Mouse (Mus musculus) embryo, embryonic 10 days (tissue): ENCODE results near the gene Cym.

Experiments used
- DNase-seq: peaks from one replicate; pipeline ENCODE4 v3.0.0-alpha.2; 2015; ENCODE audit warnings: low spot score

Cym gene

DNA sequence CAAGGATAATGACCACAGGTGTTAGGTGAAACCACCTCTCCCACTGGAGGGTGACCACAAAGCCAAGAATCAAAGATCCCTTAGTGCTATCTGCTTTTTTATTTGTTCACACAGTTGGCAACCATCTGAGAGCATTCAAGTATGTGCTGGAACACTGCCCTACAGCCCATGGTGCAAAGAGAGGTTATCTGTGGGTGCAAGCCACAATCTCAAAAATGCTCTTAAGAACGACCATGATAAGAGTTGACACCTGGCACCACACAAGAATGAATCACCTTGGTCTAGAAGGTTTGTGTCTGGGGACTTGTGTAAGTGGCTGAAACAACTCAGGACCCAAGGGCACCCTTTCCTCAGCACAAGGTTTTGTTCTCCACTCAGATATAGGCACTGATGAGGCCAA lies 1.7 kb upstream of the Cym start:
- no peak for DNase-seq

DNA sequence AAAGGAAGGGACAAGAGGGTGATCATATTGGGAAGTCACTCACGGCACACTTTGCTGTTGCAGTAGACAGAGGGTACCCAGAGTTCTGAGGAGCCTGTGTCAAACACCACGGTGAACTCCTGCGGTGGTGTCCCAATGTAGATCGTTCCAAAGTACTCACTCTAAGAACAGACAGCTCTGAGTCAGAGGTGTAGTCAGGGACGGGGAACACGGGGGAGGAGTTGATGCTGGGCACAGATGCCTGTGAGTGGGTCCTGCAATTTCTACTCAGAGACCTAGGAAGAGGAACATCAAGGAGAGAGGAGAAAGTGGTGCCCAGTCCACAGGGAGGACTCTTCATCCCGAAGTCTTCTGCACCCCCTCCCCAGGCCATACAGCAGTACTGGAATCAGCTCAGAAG lies 3.0 kb downstream of the Cym start:
- DNase-seq, result no peak

DNA sequence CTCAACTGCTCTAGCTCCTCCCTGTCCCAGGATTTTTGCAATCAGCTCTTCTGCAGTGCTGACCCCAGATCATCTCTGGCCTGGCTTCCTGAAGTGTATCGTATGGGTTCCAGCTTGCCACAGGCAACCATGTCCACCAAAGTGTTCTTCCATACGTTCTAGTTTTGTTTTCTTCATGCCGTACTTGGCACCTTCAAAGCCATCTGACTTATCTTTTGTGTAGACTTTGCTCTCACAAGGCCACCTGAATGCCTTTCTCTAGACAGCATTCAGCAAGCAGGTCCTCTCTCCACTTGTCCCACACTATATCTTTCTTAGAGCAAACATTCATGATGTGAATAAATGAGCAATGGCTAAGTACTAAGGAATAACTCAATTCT lies 4.4 kb downstream of the Cym start:
- no peak for DNase-seq

DNA sequence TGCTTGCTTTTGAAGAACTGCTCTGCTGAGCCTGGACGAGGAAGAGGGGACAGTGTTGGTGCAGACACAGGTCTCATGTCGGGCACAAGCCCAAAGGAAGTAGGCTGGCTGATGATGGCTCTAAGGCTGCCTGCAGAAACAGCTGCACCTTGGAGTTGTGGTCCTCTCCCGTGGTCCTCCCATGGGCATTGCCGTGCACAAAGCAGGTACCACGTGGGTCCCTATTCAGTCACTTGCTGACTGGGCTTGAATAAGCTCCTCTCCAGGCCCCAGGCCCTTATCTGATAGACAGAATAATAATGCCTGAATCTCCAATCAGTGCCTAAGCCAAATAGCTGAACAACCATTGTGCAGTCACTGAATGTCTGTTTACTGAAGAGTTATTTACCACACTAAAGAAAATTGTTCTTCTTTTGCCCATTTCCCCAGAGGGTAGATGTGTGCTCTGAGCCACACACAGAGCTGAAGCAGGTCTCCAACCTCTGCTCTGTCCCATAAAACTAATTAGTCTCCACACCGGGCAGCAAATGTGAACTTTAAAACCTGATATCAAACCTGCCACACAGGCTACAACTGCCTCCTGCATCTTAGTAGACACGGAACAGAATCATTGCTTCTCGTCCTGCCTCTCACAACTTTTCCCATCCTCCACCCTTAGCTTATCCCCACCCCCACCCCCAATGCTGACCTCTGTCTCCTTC lies 5.0 kb downstream of the Cym start:
- DNase-seq, result no peak

DNA sequence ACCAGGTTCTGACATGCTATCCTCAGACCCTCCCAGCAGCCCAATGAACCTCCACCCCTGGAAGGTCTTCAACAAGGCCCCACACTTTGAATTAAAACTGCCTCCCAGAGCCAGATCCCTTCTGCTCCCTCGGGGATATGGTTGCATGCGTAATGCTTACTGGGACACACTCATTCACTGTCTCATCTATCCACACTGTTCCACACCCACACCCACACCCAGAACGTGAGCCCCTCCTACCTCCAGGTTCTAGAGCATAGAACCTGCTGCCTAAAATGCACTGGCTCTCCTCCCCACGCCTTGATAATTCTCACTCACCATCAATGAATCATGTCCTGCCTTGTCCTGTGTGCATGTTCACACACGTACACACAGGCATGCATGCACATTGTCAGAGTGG lies 6.9 kb downstream of the Cym start:
- no peak for DNase-seq

DNA sequence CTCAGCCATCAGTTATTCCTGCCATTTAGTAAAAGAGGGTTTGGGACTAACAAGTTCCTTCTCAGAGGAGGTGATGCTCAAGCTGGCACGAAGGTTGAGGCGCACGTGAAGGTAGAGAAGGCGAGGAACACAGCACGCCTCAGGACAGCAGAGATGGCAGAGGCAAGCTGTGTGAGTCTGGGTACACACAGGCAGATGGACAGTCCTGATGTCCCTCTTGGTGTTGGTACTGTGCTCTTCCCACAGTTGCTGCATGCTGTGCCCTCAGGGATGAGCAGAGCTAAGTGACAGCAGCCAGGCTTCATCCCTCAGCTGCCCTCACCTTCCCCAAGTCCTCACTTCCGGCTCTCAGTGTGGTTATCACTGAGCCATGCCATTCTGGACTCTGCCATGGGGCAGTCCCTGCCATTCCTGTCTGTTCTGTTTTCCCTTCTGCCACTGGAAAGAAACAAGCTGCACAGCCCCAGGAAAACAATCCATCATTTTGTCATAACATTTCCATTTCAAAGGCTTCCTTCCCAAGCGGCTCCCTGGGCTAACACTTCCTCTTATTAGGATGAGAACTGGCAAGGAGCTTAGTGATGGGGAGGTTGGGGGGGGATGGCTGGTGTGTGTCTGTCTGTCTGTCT lies 13.8 kb downstream of the Cym start:
- peak; percentile 34 for DNase-seq

DNA sequence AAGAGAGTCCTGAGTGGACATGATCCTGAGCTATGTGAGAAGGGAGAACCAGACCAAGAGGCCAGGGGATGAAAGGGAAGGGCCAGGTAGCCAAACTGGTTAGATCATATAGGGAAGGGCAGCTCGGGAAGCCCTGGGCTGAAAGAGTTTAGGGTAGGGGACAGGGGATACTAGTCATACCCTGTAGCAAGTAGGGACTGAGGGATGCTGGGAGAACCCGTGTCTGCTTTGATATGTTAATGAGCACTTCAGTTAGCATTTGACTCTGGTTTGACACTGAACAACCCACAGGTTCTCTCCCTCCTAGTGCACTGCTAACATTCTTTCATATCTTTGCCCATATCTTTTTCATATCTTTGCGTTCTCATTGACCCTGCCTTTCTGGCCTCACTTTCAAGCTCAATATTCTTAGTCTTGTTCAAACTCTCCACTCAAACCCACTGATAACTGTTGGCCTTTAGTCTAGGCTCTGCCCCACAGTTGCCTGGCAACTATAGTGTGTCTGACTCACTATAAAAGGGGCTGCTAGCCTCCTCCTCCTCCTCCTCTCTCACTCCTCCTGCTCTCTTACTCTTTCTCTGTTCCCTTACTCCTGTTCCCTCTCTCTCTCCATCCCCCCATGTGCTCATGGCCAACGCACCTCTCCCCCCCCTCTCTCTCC lies 14.9 kb downstream of the Cym start:
- no peak for DNase-seq

DNA sequence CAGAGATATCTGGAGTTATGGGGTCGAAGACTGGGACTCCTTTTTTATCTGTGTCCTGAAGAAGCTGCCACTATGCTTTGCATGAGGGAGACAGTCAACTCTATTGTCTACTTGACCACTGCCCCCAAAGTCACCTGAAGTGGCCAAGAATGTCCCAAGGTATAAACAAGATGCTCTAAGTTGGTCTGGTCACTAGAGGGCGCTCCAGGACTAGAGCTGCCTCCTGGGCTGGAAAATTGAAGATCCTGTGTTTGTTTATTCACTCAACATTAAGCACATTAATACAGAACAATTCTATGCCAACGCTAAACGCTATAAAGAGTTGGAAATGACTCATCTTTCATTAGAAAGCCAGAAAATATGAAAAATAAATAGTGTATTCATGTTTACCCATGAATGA lies 15.5 kb downstream of the Cym start:
- peak; percentile 79 for DNase-seq

DNA sequence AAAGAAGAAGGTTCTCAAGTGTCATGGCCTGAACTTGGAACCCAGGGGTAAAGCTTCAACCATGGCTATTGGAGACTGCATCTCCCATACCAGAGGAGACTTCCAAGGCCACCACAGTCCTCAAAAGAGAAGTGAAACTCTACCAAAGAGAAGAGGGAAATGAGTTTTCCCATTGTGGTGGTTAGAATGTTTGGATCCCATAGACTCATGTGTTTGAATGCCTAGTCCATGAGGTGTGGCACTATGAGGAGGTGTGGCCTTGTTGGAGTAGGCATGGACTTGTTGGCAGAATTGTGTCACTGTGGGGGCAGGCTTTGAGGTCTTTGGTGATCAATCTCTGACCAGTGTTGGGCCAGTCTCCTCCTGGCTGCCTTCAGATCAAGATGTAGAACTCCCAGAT lies 16.4 kb downstream of the Cym start:
- no peak for DNase-seq

DNA sequence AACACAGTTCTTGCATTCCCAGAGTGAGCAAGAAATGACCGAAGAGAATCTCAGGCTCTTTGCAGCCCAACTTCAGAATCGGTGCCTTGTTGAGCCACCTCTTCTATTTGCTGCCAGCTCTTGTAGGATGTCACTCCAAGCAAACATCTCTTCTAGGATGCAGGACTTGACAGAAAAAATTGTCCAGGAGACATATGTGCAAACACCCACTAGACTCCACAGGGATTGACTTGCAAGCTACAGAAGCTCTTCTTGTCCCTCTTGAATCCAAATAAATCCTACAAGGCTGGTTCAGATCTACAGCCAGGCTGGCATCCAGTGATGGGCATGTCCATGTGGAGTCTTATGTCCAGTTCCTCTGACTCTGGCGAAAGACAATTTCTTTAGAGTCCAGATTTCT lies 17.1 kb downstream of the Cym start:
- no peak for DNase-seq

DNA sequence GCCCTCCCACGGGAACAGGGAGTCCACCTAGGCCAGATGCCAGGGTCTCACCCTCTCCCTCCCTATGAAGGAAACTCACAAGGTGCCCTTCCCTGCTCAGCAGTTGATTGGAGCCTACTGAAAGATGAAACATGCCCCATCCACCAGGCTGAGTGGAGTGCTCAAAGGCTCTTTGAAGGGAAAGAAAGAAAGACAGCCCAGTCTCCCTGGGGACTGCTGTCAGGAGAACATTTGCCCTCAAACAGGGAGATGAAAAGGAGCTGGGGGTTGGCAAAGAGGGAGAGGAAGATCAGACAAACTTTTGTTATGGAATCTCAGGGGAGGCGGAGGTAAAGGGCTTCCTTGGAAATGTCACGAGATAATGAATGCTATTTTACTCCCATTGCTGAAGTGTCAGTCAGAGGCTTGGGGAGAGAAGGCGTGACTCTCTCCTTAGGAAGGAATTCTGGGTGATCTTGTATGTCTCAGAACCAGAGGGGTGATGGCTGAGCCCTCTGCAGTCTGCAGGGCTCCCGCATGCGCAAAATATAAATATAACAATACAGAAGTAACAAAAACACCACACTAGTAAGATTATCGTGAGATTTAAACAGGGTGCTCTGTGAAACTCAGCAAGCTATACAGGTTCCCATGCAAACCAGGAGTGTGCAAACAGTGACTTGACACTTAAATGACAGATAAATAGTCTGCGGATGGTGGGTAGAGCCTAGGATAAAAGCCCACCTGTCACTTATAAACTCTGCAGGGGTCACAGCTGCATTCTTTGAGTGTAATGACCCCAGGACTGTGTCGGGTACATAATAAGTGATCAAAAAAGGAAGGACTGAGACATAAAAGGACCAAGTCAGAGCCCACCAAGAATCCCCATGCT lies 20.0 kb downstream of the Cym start:
- DNase-seq, result no peak

DNA sequence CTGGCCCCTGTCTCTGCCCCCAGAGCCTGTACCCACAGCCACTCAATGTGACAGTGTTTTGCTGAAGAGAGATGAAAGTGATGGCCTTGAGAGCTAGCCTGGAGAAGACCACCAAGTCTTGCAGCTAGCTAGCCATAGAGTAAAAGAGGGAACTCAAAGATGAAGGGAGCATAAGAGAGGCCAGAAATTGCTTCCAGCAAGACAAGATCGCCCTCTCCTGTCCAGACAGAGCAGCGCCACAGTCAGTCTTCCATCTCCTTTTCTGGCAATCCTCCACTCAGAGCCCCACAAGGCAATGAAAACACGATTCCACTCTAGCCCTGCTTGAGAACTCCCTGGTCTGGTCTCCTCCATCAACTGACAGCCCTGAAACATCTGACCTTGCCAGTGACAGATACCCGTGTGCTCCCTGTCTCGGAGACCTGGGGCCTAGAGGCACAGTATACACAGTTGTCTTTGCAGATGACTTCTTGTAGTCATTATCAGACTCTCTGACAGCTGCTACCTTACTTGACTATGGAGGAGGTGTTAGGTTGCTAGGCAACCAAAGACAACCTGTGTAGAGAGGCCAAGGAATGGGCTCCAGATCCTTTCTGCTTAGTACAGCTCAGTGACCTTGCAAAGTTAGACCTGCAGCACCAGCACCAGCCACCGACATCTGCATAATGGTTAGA lies 33.2 kb downstream of the Cym start:
- DNase-seq, result peak; percentile 53

DNA sequence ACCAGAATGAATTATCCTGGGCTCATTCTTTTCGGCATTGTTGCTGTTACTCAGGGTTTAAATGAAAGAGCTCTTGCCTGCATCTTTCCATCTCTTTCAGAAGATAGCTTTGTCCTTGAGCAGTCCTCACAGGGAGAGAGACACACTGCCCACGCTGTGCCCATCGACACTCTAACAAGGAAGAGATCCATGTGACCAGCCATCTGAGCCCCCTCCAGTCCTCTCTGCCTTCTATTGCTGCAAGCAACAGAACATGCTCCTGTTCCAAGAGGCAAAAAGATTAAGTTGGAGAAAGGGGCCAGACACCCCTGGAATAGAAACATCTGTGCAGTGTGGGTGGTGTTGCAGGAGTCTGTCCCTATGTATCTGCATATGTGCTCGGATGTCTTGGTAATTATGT lies 34.5 kb downstream of the Cym start:
- no peak for DNase-seq

DNA sequence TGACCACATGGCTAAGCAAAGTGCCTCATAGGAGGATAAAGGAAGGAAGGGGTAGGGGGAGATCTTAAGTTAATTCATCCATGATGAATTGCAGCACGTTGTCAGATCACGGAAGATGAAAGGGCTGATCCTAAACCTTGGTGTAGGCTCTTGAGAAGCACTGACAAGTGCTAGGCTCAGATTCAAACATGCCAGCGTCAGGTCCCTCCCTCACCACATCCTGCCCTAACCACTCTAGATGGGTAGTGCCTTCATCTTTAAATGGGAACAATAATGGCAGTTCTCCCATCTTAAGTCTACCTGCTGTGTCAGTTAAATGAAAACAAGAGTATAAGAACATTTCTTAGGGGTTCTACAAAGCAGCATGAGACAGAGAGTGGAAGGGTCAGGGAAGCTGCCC lies 35.9 kb downstream of the Cym start:
- no peak for DNase-seq

DNA sequence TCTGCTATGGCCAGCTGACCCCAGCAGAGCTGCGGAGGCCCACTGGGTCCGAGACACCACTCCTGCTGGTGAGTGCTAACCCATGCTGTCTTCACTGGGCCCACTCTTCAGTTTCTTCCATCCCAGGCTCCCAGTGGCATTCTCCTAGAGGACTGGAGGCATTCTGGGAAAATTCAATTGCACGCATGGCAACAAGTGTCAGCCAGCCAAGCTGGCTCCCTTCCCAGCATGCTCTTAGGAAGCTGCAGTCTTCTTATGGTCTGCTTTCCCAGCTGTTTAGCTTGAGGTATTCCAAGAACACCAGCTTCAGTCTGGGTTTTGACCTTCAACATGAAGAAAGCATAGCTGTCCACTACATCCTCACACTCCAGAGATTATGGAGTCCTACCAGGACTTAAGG lies 38.4 kb downstream of the Cym start:
- DNase-seq, result no peak

DNA sequence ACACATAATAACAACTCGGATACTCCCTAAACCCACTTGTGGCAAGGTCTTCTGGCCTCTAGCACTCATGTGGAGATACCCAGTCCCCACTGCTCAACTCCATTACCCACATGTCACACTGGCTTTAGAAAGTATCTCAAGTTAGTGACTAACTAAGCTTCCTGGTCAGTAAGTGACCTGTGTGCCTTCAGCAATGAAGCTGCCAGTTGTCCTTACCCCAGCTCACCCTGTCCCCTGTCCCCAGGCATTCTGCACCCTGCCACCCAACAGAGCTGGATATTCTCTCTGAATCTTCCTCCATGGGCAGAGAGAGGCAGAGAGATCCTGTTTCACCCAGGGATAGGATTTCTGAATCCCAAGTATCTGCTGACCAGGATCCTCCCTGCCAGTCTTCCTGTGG lies 38.8 kb downstream of the Cym start, which contains the start of gene Kcna10:
Kcna10 (plus strand) TSS at position 301 of the 400 bp plus-strand sequence.
- no peak for DNase-seq

DNA sequence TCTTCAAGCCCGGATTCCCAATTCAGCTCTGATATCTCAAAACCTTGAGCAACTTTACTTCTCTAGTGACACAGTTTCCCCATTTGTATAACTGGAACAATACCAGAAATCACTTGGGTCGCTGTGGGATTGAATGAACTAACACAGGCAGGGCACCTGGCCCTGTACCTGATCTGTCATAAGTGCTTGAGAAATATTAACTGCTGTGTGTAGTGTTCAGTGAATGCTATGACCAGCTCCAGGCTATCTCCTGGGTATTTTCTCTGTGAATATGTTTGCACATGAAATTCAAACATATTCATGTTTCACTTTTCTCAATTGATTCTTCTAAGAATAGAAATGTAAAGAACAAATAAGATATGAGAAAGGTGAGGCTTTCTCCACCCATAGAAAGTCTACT lies 40.7 kb downstream of the Cym start:
- DNase-seq, result no peak

DNA sequence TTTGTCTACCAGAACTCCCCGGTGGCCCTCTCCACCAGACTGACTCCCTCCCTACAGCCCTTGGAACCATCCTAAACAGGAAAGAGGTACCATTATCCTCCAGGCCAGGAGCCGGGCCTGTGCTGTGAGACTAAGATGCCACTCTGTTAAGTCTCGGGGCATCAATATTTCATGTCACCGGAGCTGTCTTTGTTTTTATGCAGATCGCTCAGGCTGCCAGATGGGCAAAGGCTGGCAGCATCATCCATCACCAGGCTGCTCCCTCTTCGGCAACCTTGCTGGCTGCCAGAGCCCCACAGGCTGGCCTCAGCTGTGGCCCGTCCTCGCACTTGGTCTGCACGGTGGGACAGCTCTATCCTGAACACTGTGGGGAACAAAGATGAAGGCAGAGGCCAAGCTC lies 45.0 kb downstream of the Cym start:
- peak; percentile 9 for DNase-seq

DNA sequence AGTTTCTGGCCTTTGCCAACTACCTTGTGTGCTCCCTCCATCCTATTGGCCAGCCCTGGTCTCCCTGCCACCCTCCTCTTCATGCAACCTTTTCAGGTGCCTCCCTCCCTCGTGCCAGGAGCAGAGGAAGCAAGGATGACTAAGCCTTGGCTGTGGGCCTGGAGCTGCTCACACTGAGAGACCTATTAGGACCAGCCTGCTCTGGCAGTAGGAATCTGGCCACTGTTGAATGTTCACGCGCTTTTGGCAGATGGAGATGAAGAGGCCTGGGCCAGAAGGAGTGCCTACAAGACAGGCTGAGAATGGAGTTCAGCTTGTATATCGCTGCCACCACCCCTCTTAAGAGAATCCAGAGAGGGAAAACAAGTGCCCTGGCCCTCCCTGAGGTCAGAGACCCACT lies 46.0 kb downstream of the Cym start:
- DNase-seq, result no peak

DNA sequence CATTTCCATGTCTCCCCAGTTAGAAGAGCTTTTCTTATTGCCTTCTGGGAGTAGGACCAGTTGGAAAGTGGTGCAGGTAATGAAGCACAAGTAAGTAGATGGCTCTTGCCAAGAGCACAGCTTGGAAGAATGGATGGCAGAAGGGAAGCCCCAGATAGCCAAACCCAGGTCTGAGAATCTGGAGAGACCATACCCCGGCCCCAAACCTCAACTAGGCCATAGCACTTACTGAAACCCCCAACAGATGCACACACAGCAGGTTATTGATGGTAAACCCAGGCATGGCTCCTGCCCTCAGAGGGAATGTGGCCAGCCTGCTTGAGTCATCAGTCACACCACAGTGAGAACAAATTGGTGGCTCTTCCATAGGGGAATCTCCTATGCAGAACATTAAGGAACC lies 49.0 kb downstream of the Cym start:
- DNase-seq, result no peak

DNA sequence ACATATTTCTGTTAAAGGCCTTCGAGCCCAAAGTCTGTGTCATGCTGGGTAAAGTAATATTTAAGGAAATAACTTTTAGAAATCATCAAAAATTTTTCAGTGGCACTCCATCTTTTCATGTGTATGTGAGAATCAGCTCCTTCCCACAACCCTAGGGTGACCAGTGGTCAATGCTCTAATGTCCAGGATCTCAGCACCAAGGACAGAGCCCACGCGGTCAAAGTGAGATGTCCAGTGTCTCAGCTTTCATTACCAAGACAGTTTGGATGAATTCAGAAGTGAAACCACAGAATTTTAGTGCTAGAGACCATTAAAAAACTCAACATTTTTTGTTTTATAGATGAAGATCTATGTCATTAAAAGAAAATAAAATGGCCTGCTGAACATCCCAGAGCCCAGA lies 49.6 kb downstream of the Cym start:
- peak; percentile 60 for DNase-seq

DNA sequence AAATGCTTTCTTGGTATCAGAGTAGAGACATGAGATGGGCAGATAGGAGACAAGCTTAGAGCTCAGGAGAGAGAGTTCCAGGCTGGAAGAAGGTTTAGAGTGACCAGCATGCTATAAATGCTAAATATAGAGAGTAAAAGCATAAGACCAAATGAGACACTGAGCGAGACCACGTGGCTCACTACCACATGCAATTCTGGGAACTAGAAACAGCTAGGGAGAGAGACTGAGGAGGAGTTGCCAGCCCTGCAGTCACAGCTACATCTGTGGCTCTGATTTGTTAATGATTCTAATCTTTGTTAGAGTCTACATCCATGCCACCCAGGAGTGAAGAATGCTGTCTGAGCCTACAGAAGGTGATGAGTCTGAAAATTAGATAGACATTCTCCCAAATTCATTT lies 52.0 kb downstream of the Cym start:
- DNase-seq, result no peak
